Mouse (Mus musculus) heart, embryonic 11.5 days (tissue): Measurements from ENCODE around the gene Cc2d2b. TPM values are rescaled to one million over a fixed set of nuclear protein-coding genes. Genes with fewer than 3 reads are reported as not detected.
A peak's percentile ranks its signal among the peaks of the same experiment; 100 is the strongest.

Source experiments
- ATAC-seq: fragments of 200-750 bp; cut with Nextera tagmentation; replicated peaks from 2 replicates; pipeline ENCODE4 v1.8.0; 2017; ENCODE audit warnings: moderate library complexity; ENCODE audit not compliant: insufficient number of reproducible peaks, low FRiP score, low TSS enrichment
- H3K27ac ChIP-seq: fragments of 300-500 bp; sonication (generic); 2 replicates; pipeline ENCODE4 v1.5.1; 2014; ENCODE audit warnings: mild to moderate bottlenecking, low read depth, low read length
- H3K27me3 ChIP-seq: fragments of 300-500 bp; sonication (generic); 2 replicates; pipeline ENCODE4 v1.6.1; 2014; ENCODE audit warnings: mild to moderate bottlenecking, low read length, mixed read lengths; ENCODE audit not compliant: control insufficient read depth, insufficient read depth
- H3K36me3 ChIP-seq: fragments of 300-500 bp; sonication (generic); 2 replicates; pipeline ENCODE4 v1.6.1; 2014; ENCODE audit warnings: mild to moderate bottlenecking, low read length, moderate library complexity, mixed read lengths; ENCODE audit not compliant: control insufficient read depth, insufficient read depth
- H3K4me1 ChIP-seq: fragments of 300-500 bp; sonication (generic); 2 replicates; pipeline ENCODE4 v1.6.1; 2014; ENCODE audit warnings: low read length; ENCODE audit not compliant: control insufficient read depth, insufficient read depth
- H3K4me2 ChIP-seq: fragments of 300-500 bp; sonication (generic); 2 replicates; pipeline ENCODE4 v1.6.1; 2014; ENCODE audit warnings: mild to moderate bottlenecking, moderate library complexity
- H3K4me3 ChIP-seq: fragments of 300-500 bp; sonication (generic); 2 replicates; pipeline ENCODE4 v1.5.1; 2014; ENCODE audit warnings: low read depth, low read length
- H3K9ac ChIP-seq: fragments of 300-500 bp; sonication (generic); 2 replicates; pipeline ENCODE4 v1.6.1; 2014; ENCODE audit warnings: mild to moderate bottlenecking, low read depth, low read length, moderate library complexity
- H3K9me3 ChIP-seq: fragments of 300-500 bp; sonication (generic); replicated peaks from 2 replicates; pipeline ENCODE4 v1.6.1; 2016; ENCODE audit warnings: low read length; ENCODE audit not compliant: control insufficient read depth
- WGBS: fragments of 180-500 bp; shearing (Covaris S2); extraction: QIAGEN DNeasy Blood & Tissue Kit; methylation state at CpG from one replicate; pipeline ENCODE4 v1.1.7; 2014; ENCODE audit not compliant: insufficient replicate concordance; 5-methylcytosine and 5-hydroxymethylcytosine counted together
- polyA plus RNA-seq: library from polyadenylated mRNA; unstranded; fragments of >200 nt; fragmentation: Nextera tagmentation; extraction: Ambion mirVana; gene quantifications from 2 replicates; pipeline ENCODE4 v1.2.1, GENCODE M21; 2014

Gene Cc2d2b
- polyA plus RNA-seq = 0.57 TPM in 1 of 2 replicates, not detected in the other

DNA sequence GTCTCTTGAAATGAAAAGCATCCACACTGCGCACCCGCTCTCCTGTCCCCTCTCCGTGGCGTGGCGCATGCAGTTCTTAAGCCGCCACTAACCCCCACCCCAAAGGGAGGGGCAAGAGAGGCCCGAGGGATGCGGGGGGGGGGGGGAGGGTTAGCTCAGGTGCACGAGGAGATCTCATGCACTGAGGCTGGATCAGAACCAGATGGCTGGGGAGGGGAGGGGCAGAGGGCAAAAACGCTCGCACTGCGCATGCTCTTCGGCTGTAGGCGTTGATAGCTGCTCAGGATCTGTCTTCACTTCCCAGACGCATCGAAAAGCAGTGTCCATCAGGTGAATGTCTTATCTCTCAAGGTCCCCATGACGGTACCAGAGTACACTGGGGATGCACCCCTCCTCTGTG, at the start of gene Cc2d2b:
Gene Cc2d2b, plus strand, starts transcription at position 195 of the 400 bp plus-strand sequence.
- Histone ChIP-seq H3K9ac (no peak within 1 kb of the TSS), H3K4me1 (no peaks in the 10 kb centered on the region), H3K4me2 (peak within 1 kb of the TSS; percentile 37), H3K36me3 (no peaks in the 10 kb centered on the region), H3K27ac (no peak within 1 kb of the TSS), H3K27me3 (peaks cover 6% of the 10 kb centered on the region; the same call in 1 of the 2 replicates), H3K9me3 (no peaks in the 10 kb centered on the region), H3K4me3 (no peak within 1 kb of the TSS)
- ATAC-seq = no peak
- WGBS = 49% methylated on average over 13 of the region's 17 CpGs

DNA sequence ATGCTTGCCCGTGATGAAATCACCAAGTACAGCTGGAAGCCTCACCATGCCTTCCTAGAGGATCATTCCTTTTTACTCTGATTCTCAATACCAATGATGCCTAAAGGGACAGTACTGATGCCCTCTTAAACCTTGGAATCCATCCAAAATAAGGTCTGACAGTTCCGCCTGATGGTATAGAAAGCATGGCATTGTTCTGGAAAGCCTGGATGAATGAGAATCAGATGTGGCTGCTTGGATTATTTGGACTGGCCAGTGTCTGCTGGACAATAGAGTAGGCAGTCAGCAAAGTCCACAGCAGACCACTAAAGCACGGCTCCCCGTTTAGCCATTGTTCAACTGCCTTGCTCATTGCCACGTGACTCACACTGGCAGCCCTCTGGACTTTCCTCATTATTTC, 48.7 kb upstream of the Cc2d2b start:
- no peak overlapping the region for H3K4me3 ChIP-seq
- H3K36me3 ChIP-seq = no peaks in the 10 kb centered on the region
- WGBS = 72% methylated on average over 5 of the region's 5 CpGs
- no peak for ATAC-seq
- no peak overlapping the region for H3K4me2 ChIP-seq
- H3K9me3 ChIP-seq = no peaks in the 10 kb centered on the region
- H3K4me1 ChIP-seq = peaks cover 5% of the 10 kb centered on the region; the same call in 1 of the 2 replicates
- H3K27me3 ChIP-seq = no peaks in the 10 kb centered on the region
- H3K27ac ChIP-seq = no peak overlapping the region
- no peak overlapping the region for H3K9ac ChIP-seq

DNA sequence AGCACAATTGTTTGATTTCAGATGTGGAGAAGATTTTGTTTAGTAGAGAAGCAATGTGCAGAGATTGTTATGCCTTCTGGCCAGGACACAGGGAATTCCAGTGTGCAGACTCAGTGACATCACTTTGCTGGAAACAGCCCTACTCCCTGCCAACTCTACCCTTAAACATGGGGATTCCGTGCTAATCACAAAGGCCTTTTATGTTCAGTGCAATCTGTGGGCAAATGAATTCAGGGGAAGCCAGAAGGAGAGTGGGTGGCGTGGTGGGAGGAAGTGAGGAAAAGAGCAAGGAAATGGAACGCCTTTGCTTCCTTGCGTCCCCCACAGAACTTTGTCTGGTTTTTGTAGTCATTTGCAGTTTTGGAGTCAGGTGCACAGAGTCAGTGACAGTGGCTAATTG, 46.1 kb upstream of the Cc2d2b start:
- Histone ChIP-seq H3K36me3 (no peaks in the 10 kb centered on the region), H3K4me2 (no peak overlapping the region), H3K9me3 (no peaks in the 10 kb centered on the region), H3K4me1 (peaks cover 5% of the 10 kb centered on the region; the same call in 1 of the 2 replicates), H3K27ac (no peak overlapping the region), H3K27me3 (no peaks in the 10 kb centered on the region), H3K9ac (no peak overlapping the region), H3K4me3 (no peak overlapping the region)
- 53% methylated on average over 4 of the region's 4 CpGs for WGBS
- ATAC-seq = no peak

DNA sequence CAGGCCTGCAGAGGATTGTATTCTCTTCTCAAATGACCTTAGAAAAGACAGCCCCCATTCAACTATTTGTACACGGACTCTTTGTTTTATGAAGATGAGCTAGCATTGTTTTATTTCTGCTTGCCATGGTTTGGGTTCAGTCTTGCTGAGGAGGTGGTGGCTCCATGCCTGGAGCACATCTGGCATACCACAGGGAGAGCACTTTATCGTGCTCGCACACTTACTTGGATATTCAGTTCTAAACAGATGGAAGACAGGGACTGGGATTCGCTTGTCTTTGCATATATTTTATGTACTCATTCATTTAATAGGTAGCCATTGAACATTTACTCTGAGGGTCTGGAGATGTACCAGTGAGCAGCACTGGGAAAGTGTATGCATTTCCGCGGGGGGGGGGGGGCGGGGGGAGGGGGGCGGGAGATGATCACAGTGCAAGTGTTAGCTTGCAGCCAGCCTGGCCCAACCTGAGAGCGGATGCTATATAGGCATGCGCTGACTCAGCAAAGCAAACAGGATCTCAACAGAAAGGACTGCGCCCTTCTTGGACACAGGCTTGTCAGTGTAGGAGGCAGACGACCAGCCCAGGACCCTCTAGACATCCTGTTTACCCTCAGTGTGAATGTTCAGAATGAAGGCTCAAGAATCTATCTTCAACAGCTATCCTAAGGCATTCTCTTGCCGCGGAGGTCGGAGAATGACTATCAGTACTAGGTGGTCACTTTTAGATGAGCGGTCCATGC, 35.5 kb upstream of the Cc2d2b start:
- 81% methylated on average over 14 of the region's 16 CpGs for WGBS
- Histone ChIP-seq H3K27ac (no peak overlapping the region), H3K9me3 (no peaks in the 10 kb centered on the region), H3K4me2 (no peak overlapping the region), H3K4me1 (peaks cover 5% of the 10 kb centered on the region; the same call in 1 of the 2 replicates), H3K27me3 (no peaks in the 10 kb centered on the region), H3K4me3 (no peak overlapping the region), H3K9ac (no peak overlapping the region), H3K36me3 (no peaks in the 10 kb centered on the region)
- no peak for ATAC-seq

DNA sequence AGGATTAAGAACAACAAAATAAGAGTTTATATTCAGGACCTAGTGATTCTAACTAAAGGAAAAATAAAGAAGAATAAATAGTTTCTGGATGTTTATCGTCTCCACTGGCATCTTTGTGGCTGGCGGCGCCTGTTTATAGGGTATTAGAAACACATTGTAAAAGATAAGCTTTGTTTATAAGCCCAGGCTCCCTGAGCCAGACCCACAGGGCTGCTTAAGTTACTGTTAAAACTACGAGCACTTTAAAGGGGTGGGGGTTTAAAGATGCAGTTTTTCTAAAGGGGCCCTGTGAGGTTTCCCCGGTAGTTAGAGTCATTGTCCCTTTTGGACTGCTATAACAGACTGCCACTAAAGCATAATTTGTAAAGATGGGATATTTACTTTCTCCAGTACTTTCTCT, 33.9 kb upstream of the Cc2d2b start:
- Histone ChIP-seq H3K27ac (no peak overlapping the region), H3K4me1 (peaks cover 5% of the 10 kb centered on the region; the same call in 1 of the 2 replicates), H3K4me3 (no peak overlapping the region), H3K36me3 (no peaks in the 10 kb centered on the region), H3K9me3 (no peaks in the 10 kb centered on the region), H3K9ac (no peak overlapping the region), H3K4me2 (no peak overlapping the region), H3K27me3 (no peaks in the 10 kb centered on the region)
- ATAC-seq = no peak
- 66% methylated on average over 5 of the region's 5 CpGs for WGBS

DNA sequence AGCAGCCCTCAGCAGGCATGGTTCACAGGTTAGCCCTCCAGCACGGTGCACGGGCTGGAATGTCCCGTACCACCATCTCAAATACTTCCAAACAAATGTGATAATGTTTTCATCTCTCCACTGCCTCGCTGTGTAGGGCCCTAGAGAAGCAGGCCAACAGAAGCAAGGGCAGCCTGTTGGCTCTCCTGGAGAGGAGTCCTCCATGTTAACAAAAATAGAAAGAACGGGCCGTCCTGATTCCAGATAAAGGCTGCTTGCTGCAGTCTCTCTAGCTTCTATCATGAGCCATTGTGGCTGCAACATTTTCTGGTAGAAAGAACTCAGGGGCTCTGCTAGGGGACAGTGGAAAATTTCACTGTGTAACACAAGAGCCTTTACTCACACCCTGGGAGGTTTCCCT, 31.6 kb upstream of the Cc2d2b start:
- no peak overlapping the region for H3K27ac ChIP-seq

DNA sequence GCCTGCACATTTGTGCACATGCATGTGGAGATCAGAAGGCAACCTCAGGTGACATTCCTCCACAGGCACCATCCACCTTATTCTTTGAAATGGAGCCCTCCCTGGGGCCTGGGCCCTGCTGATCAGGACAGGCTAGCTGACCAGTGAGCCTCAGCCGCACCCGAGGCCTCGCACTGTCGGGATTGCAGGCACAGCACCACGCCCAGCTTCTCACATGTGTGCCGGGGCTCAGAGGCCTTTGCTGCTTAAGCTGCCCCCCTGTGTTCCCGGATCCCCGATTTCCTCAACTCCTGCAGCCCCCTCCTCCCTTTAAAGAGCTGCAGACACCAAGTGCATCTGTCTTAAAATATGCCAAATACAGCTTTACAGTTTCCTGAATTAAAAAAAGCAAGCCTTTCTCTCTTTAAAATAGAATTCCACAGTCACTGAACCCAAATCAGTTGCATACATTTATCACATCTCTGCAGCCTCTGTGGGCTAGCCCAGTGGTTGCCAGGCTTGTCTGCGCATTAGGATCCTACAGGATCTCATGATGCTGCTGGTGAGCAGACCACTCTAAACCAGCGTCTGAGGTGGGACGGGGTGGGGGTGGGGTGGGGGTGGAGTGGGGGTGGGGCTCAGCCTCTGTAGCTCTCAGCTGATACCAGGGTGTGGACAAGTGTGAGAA, 29.0 kb upstream of the Cc2d2b start:
- Histone ChIP-seq H3K36me3 (no peaks in the 10 kb centered on the region), H3K4me2 (no peak overlapping the region), H3K4me1 (peaks cover 5% of the 10 kb centered on the region; the same call in 1 of the 2 replicates), H3K4me3 (no peak overlapping the region), H3K9me3 (no peaks in the 10 kb centered on the region), H3K27ac (no peak overlapping the region), H3K27me3 (no peaks in the 10 kb centered on the region), H3K9ac (0 out of 2 replicates have a peak overlapping the region, but pooled peaks have one; percentile 1)
- ATAC-seq = no peak
- WGBS = 34% methylated on average over 11 of the region's 11 CpGs

More for the DNA sequence above, 31.6 kb upstream of the Cc2d2b start:
- Histone ChIP-seq H3K9ac (peak overlapping the region; percentile 39; the same call in 1 of the 2 replicates), H3K9me3 (no peaks in the 10 kb centered on the region), H3K27me3 (no peaks in the 10 kb centered on the region), H3K4me3 (no peak overlapping the region), H3K4me1 (peaks cover 5% of the 10 kb centered on the region; the same call in 1 of the 2 replicates), H3K36me3 (no peaks in the 10 kb centered on the region), H3K4me2 (no peak overlapping the region)
- WGBS = 49% methylated on average over 6 of the region's 6 CpGs
- no peak for ATAC-seq

DNA sequence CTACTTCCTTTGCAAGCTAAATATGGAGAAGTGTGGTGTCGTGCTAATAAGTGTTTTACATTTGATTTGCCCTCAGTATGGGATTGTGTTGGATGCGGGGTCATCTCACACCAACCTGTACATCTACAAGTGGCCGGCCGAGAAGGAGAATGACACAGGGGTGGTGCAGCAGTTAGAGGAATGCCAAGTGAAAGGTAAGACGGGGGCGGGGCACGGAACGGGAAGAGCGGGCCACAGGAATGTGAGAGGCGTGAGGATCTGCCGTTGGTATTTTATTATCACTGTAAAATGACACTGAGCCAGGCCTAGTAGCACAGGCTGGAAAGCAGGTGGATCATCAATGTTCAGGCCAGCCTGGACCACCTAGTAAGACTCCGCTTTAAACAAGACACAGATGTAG, 28.2 kb upstream of the Cc2d2b start:
- H3K36me3 ChIP-seq = no peaks in the 10 kb centered on the region
- H3K9ac ChIP-seq = no peak overlapping the region
- H3K9me3 ChIP-seq = no peaks in the 10 kb centered on the region
- WGBS = 53% methylated on average over 12 of the region's 12 CpGs
- H3K4me1 ChIP-seq = peaks cover 5% of the 10 kb centered on the region; the same call in 1 of the 2 replicates
- no peak overlapping the region for H3K4me3 ChIP-seq
- no peak overlapping the region for H3K27ac ChIP-seq
- H3K4me2 ChIP-seq = no peak overlapping the region
- no peak for ATAC-seq
- H3K27me3 ChIP-seq = no peaks in the 10 kb centered on the region
